Mouse (Mus musculus): Measurements from ENCODE around the gene Bptf.

GRCm38 (mm10) chr11:107124327-107124731 is 7.6 kb downstream of the Bptf start:
- TF ChIP-seq CTCF (IDR thresholded peaks at IDR 0.05; ENCODE audit: low read depth) (no peak), EP300 (IDR thresholded peaks at IDR 0.05; ENCODE audit: low read depth) (no peak)

All from liver, postnatal 0 days (tissue).